Mouse (Mus musculus) brain, adult 2 months (tissue): ENCODE measurements around the gene Hoxc12.

Experiments
- DNase-seq: peaks from one replicate; pipeline ENCODE4 v3.0.0; 2011; ENCODE audit warnings: low read depth, low spot score

Gene Hoxc12

GRCm38 (mm10) chr15:102936279-102936972, at the start of gene Hoxc12:
Gene Hoxc12 (plus strand): TSS chr15:102936757.
- DNase-seq, result no peak

DNA sequence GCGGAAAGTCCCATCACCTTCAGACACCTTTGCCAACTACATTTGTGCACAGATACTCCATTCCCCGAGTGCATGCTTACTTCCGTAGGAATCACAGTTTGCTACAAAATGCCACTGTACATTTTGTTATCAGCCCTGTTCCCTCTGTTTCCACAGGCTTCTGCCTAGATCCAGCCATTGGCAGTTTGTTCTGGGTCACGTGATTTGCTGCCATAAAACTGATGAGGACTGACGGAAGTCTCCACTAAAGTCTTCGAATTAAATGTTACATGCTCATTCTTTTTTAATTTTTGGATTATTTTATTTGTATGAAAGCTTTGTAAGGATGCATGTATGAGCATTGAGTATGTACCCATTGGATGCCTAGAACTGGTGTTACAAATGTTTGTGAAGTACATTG, 41.4 kb upstream of the Hoxc12 start:
- DNase-seq, result no peak

DNA sequence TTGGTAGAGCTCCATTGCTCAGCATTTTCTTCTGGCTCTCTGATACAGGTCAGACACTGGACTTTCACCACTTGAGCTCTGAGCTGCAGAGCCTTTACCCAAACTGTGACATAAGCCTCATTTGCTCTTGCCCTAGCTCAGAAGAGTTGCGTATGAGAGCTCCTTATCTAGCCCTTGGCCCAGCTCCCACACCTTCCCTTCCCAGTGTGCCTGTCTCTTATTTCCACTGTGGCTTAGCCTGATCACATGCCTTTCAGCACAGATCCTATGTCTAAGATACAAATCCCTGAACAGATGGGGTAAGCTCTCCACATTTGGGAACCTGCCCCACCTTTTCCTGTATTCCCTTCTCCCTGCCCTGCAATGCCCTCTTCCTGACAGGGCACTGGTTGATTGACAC, 31.6 kb upstream of the Hoxc12 start:
- no peak for DNase-seq

DNA sequence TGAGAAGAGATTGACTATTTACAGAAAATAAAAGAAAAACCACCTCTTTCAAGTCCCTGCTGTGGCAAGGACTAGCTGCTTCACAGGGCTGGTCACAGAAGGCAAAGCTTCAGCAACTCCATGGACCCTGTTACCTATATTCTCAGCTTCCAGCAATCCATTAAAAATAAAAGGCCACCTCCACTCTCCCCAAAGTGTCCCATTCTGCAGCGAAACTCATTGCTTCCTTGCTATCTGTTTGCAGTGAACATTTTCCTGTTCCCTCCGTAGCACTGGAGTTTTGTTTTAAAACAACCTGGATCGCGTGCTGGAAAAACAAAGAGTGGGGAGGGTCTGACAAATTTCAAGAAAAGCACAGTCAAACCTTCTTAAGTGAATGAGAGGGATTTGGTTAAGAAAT, 27.0 kb upstream of the Hoxc12 start:
- no peak for DNase-seq

DNA sequence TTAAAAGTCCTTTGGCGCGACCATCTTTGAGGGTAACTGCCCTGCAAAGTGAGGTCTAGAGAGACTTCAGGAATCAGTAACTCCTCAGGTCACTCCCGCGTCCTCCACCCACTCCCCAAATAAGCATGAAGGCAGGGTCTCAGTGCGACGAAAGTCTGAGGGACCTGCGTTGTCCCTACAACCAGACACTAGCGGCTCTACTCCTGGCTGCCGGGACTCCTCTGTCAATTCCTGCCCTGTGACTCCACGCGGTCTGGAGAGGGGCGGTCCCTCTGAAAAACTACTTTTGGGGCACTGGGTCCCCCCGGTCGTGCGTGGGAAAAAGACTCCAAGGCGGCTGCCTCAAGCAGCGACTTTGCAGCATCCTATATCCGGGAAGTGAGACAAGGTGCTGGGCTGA, 26.5 kb upstream of the Hoxc12 start:
- DNase-seq, result no peak

- no peak for DNase-seq
Measured at GRCm38 (mm10) chr15:102910496-102911095, 26.0 kb upstream of the Hoxc12 start.

GRCm38 (mm10) chr15:102913038-102913585, 23.4 kb upstream of the Hoxc12 start:
- DNase-seq, result no peak

DNA sequence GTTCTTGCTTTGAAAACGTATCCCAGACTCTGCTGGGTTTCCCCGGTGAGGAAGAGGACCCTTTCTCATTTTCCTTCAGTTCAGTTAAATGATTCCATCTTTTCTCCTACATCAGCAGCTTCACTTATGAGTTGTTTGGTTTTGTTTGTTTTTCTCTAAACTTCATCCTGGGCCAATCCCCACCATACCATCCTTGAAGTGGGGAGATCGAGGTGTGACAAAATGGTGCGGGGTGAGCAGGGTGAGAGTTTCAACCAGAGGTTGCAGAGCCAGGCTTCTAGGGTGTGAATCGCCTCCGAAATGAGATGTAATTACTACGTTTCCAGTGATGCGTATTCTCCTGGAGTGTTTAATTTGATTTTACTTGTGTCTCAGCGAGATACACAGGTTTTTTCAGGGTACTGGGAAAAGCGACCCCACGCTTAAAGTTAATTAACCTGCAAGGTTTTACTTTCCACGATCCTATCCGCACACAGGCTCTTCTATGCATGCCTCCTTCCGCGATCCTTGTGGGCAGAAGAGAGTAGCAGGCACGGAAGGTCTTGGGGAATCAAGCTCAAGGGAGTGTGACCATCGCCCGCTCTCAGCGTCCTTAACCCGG, 18.5 kb upstream of the Hoxc12 start:
- no peak for DNase-seq

GRCm38 (mm10) chr15:102918611-102919265, 17.8 kb upstream of the Hoxc12 start:
- DNase-seq, result no peak

- DNase-seq, result no peak
Measured at GRCm38 (mm10) chr15:102919336-102920180, 17.0 kb upstream of the Hoxc12 start.

- no peak for DNase-seq
Measured at GRCm38 (mm10) chr15:102920619-102921018, 15.9 kb upstream of the Hoxc12 start.

- DNase-seq, result no peak
Measured at GRCm38 (mm10) chr15:102921053-102922011, 15.2 kb upstream of the Hoxc12 start, which contains the start of gene Hoxc13. Gene Hoxc13 (plus strand): TSS chr15:102921103.

DNA sequence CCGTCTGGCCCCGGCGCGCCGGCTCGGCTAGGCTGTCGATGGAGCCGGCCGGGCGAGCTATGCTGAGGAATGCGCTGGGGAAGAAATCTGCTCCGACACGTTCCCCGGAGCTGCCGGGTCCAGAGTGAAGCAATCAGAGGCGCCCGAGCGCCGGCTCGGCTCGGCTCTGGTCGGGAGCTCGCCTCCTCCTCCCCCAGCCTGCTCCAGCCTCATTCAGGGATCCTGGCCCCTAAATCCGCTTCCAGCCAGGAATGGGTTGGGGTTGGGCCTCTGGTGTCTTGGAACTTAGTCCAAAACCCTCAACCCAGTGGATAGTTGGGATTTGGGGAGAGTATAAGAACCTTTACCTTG, 14.6 kb upstream of the Hoxc12 start:
- DNase-seq, result no peak

DNA sequence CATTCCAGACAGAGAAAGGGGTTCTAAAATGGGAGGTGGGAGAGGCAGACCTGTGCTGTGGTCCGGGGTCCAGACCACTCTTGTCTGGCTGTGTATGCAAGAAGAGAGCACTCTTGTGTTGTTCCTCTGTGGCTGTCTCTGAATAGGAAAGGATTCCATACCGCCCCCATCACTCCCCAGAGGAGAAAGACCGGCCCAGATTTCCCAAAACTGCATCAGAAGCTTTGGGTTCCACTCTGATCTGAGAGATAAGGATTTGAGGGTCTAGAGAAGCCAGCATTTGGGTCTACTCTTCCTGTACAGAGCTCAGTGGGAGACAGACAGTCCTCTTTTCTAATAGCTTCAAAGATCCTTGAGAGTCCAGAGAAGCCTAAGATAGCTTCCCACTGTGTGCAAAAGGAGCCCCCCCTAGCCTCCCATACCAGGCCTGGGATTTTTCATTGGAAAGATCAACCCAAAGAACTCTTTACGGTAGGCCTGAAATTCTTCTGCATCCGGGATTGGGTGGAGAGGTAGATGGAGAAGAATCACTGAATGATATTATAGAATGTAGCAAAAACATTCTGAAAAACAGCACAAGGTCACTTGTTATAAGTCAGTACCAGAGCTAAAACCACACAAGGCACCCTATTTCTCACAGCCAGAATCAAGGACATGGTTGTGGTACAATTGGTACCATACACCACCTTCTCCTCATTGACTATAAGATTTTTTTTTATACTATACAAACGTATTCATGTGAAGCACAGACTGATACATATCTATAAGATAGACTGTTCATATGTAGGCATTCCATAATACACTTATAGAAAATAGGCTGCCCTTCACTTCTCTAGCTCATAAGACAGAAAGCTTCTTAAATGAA, 13.7 kb upstream of the Hoxc12 start:
- no peak for DNase-seq

DNA sequence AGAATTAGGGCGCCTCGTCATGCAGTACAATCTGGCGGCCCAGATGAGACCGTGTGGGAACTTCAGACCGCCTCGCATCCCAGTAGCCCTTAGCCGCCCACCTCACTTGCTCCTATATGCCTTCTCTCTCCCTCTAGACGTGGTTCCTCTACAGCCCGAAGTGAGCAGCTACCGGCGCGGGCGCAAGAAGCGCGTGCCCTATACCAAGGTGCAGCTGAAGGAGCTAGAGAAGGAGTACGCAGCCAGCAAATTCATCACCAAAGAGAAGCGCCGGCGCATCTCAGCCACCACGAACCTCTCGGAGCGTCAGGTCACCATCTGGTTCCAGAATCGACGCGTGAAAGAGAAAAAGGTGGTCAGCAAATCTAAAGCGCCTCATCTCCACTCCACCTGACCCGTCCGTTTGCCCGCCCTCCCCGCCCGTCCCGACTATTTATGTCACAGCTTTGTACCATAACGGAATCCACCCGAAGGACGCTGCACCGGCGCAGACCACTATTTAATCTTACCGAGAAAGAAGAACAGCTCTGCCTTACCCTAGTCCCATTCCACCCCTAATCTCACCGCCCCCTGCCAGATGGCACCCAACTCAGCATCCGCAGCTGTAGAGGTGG, 9.4 kb upstream of the Hoxc12 start:
- no peak for DNase-seq

- no peak for DNase-seq
Measured at GRCm38 (mm10) chr15:102931706-102932358, 4.7 kb upstream of the Hoxc12 start.

DNA sequence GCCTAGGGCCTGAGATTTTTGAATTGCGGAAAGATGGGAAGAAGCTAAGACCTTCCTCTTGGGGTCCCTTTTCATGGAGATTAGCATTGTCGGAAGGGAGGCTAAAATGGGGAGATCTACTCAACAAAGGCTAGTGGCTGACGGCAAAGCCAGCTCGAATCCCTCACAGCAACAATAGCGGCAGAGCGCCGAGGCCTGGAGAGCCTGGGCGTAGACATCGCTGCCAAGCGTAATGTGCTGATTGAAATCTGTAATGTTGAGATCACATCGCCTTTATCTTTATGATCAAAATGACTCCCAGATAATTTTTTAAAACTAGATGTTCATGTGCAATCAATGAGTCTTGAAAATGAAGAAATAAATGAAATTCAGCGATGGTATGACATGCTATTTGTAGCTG, 2.1 kb upstream of the Hoxc12 start:
- DNase-seq, result no peak

DNA sequence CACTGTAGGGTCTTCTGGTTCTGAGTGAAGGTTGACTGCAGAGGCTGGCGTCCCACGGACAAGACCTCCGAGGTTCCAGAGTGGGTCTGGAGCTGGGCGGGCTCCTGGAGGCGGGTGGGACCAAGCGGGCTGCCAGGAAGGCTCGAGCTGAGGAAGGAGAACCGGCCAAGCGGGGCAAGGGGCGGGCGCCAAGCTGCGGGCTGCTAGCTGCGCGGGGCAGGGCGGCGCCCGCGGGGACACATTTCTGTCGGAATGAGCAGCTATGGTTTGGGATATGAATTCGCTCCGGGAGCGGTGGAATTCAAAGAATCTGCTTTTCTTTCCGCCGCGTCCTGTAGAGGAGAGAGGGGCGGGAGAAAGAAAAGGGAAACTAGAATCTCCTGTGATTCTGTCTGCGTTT, 1.7 kb upstream of the Hoxc12 start:
- no peak for DNase-seq
